Mouse (Mus musculus) mouse embryonic stem cell (cell line): ENCODE measurements around the gene Rhot2.

ENCODE experiments used
- in situ Hi-C, 2 experiments: fragments of 300-500 bp; cut with MboI; formaldehyde crosslinking; loops; 1 replicate in 1 of 2; 3 replicates in 1 of 2; pipeline ENCODE4 v1.14.3; 2019 to 2020; ENCODE audit warnings: low sequenced_read_pairs in 2 of 2, low pct_unique_long_range_greater_than_20kb in 1 of 2, mixed read lengths in 1 of 2; ENCODE audit not compliant: unreplicated experiment in 1 of 2

Gene Rhot2

DNA sequence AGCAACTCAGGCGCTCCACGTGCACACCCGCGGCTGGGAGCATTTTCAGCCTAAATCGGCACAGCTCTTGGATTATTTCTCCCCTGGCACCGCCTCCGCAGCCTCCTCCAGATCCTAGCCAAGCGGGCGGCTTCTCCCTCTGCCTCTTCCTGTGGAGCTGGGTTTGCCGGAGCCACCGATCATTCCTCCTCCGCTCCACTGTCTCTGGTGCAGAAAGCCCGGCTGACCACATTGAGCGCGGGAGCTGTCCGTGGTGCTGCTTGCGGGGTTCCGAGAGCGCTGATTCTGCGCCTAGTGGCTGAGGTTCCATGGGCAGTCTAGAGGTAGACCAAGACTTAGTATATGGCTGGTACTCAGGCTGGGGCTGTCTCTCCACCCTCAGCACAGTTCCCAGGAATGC lies 31.2 kb downstream of the Rhot2 start:
- in situ Hi-C loops, result no loop called here

DNA sequence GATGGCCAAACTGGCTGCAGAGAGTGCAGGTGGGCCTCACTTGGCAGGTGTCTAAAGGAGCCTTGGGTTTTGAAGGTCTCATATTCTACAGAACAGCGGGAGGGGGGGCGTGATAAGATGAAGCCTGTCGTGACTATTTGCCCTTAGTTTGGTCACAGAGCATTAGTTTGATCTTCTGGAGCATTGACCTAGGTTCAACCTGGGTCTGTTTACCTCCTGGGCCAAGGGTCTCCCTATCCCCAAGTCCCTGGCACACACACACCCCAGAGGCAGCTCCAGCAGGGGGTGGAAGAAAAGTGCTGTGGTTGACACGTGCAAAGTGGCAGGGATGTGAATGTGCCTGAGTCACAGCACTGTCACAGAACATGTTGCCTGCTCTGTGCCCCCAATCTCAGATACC lies 33.8 kb downstream of the Rhot2 start:
- in situ Hi-C loops, result no loop called here

DNA sequence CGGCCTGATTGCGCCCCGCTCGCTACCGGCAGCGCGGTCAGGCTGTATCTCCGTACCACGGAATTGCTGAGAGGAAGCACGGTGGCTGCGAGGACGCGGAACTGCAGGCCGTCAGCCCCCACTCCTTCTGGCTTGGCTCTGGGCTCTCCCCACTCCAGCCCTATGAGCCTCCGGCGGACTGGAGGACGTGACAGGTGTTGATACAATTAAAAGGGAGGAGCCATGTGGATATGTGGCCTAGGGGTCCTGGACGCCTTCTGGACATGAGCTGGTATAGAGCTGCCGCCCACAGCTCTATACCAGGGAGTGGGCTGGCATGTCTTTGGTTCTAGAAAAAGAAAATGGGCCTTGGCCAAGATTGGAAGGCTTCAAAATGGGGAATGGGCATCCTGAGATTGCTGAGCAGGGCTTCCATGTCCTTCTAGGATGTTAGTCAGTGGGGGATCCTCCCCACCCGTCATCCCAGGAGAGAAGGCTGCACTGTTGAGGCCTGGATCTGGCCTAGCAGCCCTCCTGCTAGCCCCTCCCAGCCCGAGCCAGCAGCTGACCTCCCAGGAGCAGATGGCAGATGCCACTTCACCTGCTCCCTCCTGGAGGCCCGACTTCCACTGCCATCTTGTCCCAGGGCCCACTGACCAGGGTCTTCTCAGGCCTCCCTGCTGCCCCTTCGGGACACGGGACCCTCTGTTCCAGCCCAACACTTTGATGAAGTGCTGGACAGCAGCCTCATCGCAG lies 34.9 kb downstream of the Rhot2 start:
- in situ Hi-C loops, result loop anchor here in 1 of 2 experiments (10.0 kb wide), 1 partner anchor 105 kb away; no protein-coding TSS in a partner anchor

DNA sequence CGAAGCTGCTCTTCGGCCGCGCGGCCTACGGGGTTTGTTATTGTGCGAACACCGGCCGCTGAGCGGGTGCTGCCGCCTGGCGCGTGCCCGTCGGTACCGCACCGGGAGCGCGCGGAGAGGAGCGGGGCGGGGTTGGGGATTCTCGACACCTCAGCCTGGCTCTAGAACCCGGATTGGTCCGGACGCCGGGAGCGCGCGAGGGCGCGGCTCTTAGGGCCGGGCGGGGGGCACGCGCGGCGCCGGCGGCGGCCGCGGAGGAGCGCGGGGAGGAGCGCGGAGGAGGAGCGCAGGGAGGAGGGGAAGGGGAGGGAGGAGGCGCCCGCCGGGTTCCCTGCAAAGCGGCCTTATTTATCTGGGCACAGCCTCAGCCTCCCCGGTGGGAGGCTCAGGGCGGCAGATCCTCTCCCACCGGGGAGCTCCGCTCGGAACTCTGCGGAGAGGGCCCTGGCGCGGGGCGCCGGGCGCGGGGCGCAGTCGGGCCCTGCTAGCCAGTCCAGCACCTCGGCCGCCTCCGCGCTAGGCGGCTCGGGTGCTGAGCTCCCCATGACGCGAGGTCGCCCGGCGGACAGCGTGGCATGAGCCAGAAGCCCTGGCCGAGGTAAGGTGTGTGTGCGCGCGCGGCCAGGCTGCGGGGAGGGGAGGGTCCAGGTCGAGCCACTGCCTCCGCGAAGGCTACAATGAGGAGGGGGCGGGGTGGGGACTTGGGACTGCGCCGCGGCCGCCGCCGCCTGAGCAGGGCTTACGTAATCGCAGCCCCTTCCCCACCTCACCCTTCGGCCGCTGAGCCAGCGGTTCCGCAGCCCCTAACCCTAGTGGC lies 35.7 kb downstream of the Rhot2 start, which contains the start of gene Fbxl16:
Gene Fbxl16, plus strand, starts transcription at position 297 of the 817 bp plus-strand sequence.
- in situ Hi-C loops, result loop anchor here in 1 of 2 experiments (10.0 kb wide), 1 partner anchor 104 kb away; no protein-coding TSS in a partner anchor

DNA sequence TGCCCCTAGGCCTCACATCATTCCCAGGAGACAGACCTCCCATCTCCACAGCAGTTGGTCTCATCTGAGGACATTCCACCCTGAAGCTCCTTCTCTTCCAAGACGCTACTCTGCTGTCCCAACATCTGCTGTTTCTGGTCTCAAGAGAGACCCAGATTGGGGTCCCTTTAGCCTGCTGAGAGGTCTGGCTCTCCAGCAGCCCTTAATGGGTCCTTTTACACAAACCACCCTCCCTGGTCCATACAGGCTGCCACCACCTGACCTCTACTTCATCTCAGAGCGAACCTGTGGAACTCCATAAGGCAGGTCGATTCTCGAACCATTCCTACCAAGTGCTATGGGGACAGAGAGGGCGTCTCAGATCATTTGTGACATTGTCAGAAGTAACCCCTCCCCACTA lies 36.6 kb downstream of the Rhot2 start:
- in situ Hi-C loops, result loop anchor here in 1 of 2 experiments (10.0 kb wide), 1 partner anchor 103 kb away; no protein-coding TSS in a partner anchor

DNA sequence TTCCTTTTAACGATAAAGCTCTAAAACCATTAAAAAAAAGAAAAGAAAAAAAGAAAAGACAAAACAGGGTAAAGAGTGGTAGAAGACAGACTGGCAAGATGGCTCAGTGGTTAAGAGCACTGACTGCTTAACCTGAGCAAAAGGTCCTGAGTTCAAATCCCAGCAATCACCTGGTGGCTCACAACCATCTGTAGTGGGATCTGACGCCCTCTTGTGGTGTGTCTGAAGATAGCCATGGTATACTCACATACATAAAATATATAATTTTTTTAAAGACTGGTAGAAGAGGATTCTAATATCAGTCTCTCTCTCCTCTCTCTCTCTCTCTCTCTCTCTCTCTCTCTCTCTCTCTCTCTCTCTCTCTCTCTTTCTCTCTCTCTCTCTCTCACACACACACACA lies 37.2 kb downstream of the Rhot2 start:
- in situ Hi-C loops, result loop anchor here in 1 of 2 experiments (10.0 kb wide), 1 partner anchor 103 kb away; no protein-coding TSS in a partner anchor

DNA sequence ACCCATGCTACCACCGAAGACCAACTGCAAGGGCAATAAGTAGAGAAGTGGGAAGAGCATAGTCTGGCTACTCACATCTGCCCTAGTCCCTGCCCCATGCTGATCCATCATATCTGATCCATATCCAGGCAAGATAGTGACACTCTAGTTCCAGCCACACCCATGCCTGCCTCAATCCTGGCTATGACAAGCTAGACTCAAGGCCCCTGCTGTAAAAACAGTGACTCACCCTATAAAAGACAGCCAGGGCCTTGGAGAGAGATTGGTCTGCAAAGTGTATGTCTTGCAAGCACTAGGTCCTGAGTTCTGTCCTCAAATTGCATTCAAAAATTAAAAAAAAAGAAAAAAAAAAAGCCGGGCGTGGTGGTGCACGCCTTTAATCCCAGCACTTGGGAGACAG lies 38.1 kb downstream of the Rhot2 start:
- in situ Hi-C loops, result loop anchor here in 1 of 2 experiments (10.0 kb wide), 1 partner anchor 102 kb away; no protein-coding TSS in a partner anchor

DNA sequence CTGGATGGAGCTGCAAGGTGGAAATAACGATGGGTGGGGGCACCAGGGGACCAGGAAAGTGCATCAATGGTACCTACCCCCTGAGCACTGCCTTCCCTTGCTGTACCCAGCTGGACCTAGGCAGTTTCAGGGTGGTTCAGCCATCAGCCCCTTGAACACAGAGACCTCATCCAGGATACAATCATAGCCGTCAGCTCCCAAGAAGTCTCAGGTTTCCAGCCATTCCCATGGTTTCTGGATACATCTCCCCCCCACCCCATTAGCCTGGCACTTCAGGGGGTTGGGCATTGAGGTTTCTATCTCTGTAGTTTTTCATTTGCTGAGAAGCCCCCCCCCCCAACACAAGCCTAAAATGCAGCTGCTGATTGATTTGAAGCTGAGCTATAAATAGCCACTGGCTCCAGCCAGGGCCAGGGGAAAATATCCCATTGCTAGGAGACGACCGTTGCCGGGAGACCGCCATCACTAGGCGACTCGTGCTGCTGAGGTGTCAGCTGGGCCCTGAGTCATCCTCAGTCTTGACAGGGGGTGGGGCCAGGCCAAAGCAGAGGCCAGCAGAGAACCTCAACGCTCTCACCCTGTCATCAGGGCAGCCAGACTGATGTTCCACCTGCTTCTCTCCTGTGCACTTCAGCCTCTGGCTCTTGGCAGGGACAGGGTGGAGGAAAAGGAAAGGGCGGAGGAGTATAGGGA lies 41.7 kb downstream of the Rhot2 start:
- in situ Hi-C loops, result loop anchor here in 1 of 2 experiments (10.0 kb wide), 1 partner anchor 98 kb away; no protein-coding TSS in a partner anchor

DNA sequence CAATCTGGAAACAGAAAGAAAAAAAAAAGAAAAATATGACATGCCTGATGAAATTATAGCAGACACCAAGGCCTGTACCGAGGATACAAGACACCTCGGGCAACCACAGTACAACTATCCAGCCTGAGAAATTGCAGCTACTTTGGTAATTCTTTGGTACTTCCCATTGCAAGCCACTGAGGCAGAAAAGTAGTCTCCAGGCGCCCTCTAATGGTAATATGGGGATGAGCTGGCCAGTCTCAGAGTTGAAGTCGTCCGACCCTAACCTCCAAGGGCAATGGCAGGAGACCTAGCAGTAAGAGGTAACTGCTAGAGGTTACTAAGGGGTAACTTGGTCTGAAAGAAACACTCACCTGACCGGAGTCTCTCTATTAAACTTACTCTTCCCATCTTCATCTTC lies 43.6 kb downstream of the Rhot2 start:
- in situ Hi-C loops, result loop anchor here in 1 of 2 experiments (10.0 kb wide), 1 partner anchor 96 kb away; no protein-coding TSS in a partner anchor

DNA sequence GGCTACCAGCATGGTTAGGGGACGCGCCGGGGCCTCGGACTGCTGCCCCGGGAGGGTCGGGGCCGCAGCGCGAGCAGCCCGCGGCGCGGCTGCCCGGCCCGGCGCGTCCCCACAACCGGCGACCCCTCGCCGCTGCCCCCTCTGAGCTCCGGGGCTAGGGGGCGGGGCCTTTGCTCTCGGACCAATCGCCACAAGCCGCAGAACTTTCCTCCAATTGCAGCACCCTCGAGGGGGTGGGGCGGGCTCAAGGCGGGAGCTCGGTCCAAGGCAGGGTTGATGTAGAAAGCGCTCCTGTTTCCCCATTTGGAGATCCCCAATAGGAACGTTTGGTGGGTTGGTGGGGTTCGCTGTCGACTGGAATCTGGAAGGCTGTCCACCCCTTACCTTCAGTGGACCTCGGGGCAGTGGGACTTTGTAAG lies 47.7 kb downstream of the Rhot2 start, which contains the start of gene Metrn:
Gene Metrn, minus strand, starts transcription at position 186 of the 419 bp plus-strand sequence.
- in situ Hi-C loops, result loop anchor here (10.0 kb wide), 2 partner anchors 62 to 322 kb away; partner anchors contain the start of gene Mslnl (in 1 of the 2)

DNA sequence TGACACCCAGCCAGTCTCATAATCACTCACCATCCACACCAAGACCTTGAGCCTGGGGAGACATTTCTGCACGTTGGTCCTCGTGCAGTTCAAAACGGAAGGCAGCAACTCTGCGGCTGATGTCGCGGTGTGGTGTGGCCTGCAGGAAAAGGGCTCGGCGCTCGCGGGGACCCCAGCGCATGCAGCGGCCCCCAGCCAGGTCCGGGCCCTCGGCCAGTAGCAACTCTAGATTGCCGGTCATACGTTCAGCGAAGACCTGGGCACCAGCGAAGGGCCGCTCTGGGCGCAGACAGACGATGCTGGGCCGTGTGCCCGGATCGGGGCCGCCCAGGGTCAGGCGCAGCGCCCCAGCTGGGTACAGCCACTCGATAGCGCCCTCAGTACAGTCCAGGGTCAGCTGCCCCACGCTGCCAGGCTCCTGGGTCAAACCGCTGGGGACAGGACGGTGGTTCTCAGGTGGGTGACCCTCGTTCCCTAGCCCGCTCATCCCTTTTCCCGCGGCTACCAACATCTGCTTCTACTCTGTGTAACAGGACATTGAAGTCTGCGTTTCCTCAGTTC lies 48.4 kb downstream of the Rhot2 start:
- in situ Hi-C loops, result loop anchor here (10.0 kb wide), 2 partner anchors 61 to 321 kb away; partner anchors contain the start of gene Mslnl (in 1 of the 2)

DNA sequence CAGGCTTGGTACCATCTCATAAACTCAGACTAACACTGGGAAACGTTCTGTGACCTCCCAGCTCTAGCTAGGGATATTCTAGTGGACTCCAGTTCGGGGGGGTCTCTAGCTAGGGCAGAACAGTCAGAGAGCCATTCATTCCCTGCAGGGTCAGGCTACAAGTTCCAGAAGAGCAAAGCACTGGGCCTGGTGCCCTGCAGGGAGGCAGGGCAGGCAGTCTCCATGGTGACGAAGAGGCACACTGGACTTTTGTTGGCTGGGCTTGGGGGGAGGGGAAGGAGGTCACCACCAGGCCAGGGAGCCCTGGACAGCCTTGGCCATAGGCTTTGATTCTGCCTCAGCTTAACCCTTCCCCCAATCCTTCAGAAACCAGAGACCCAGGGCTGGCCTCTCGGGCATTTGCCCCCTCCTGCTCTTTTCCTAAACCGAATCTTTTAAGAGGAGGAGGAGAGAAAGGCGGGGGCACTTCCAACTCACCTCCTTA lies 49.0 kb downstream of the Rhot2 start, which contains the start of gene AC134908.4:
Gene AC134908.4, minus strand, starts transcription at position 51 of the 484 bp plus-strand sequence.
- in situ Hi-C loops, result loop anchor here (10.0 kb wide), 2 partner anchors 61 to 321 kb away; partner anchors contain the start of gene Mslnl (in 1 of the 2)

DNA sequence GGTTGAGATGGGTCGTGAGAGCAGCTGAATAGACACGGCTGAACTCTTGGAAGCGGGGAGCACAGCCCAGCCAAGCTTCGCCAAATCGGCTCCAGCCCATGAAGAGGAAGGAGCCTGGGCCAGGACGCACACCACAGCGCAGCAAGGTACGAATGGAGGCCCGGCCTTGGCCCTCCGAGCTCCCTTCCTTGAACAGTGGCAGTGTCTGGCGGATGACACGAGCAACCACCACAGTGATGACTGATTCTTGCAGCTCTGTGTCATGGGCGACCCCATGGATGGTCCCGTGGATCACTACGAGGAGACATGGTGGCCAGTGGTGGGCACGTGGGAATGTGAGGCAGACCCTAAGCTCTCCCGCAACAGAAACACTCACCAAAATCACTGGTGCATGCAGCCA lies 49.7 kb downstream of the Rhot2 start:
- in situ Hi-C loops, result loop anchor here (10.0 kb wide), 2 partner anchors 60 to 320 kb away; partner anchors contain the start of gene Mslnl (in 1 of the 2)

DNA sequence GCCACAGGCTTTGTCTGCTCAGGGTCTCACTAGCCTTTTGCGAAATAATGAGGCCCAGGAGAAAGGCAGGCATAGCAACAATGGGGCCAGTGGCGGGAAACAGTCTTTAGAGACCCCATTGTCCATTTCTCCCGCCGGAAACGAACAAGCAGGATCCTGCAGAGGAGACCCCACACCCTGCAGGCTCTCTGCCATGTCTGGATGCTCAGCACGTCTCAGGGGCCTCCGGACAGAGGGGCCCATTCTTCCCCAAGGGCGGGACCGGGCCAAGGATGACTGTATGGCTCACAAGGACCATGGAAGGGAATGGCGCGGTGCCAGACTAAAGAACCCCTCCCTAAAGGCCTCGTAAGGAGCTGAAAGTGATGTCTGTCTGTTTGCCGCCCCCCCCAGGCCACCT lies 50.5 kb downstream of the Rhot2 start:
- in situ Hi-C loops, result loop anchor here (10.0 kb wide), 2 partner anchors 59 to 319 kb away; partner anchors contain the start of gene Mslnl (in 1 of the 2)

DNA sequence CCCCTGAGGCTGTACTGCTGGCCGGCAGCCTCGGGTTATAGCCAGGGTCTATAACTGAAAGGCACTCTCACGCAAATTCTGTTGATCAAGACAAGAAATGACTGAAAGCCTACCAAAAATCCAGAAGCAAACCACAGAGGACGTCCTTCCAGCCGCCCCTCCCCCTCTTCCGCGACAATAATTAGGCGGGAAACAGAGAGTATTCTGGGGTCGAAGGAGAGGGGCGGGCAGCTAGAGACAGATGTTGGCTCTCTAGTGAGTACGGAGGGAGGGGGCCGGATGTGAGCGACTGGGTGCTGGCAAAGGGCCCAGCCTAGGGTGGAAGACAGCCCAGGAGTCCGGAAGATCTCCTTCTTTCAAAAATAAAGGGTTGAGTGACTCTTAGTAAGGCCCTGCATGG lies 52.0 kb downstream of the Rhot2 start, which contains the start of gene Fam173a:
Gene Fam173a, minus strand, starts transcription at position 287 of the 400 bp plus-strand sequence.
- in situ Hi-C loops, result loop anchor here (10.0 kb wide), 2 partner anchors 58 to 318 kb away; partner anchors contain the start of gene Mslnl (in 1 of the 2)

DNA sequence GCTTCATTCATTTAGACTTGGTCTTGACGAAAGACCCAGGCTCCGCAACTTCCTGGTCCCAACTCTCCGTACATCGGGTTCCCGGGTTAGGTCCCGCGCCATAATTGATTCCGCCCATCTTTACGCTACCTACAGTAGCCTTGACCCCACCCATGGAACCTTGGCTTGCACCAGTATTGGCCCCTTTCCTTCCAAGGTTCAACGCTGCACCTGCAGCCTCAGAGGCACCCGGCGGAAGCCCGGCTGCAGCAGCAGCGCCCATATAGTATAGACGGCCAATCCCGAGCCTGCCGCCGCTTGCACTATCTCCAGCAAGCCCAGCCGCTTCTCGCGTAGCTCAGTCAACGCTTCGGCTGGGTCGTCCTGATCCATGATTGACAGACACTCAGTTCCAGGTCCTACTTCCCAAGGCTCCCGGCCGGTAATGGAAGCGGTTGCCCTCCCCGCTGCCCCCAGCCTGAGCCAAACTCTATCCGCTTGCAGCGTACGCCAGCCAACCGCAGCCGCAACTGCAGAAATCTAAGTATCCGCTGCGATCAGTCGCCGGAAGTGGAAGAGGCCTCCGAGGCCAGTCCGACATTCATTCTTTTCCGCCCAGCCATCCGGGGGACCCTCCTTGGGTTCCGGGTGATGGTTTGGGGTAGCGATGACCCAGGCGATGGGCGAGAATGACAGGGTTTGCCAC lies 52.7 kb downstream of the Rhot2 start:
- in situ Hi-C loops, result loop anchor here (10.0 kb wide), 2 partner anchors 57 to 317 kb away; partner anchors contain the start of gene Mslnl (in 1 of the 2)
